ENCODE assay signal across 8 mouse cellular contexts in genomic region chr8:105374513-105374966, GRCm38 (mm10). TPM values are rescaled to one million over a fixed set of nuclear protein-coding genes. Genes with fewer than 3 reads are reported as not detected.
A peak's percentile ranks its signal among the peaks of the same experiment; 100 is the strongest.
DNase-seq lines count a peak whose midpoint lies in the region; ATAC-seq lines count a peak whose summit lies in the region.
"Had no signal": no experiment of that assay in that cellular context is flagged by ENCODE, and none has a peak within 500 bp of the region (broad histone marks: within the 10 kb centered on the region; RNA-seq: fewer than 3 reads in every experiment).

No protein-coding gene starts in this region.

- H3K4me1 ChIP-seq in liver, embryonic 16.5 days (ENCODE audit: control insufficient read depth, low read depth, low read length), result no peaks in the 10 kb centered on the region
- peaks cover 6% of the 10 kb centered on the region; the same call in 1 of the 2 replicates for H3K4me1 ChIP-seq in neural tube, embryonic 12.5 days

- DNase-seq in spleen, adult 12 weeks (ENCODE audit: low spot score), result peak; percentile 25
- no peak for DNase-seq in spleen, postnatal 14 days (ENCODE audit: low spot score in 2 of 2)
- DNase-seq in embryo, embryonic 10.5 days (ENCODE audit: low spot score), result peak; percentile 62
- DNase-seq in heart, postnatal 14 days, result peak; percentile 48 to 55
- DNase-seq in yolk sac, embryonic 10.5 days (ENCODE audit: low spot score), result no peak

- H3K4me2 ChIP-seq in liver, embryonic 16.5 days (ENCODE audit: low read depth, low read length), result no peak overlapping the region; the same call in 1 of the 2 replicates
- peak overlapping the region; percentile 53 for H3K4me2 ChIP-seq in neural tube, embryonic 12.5 days (replicated peaks)

- H3K27me3 ChIP-seq in liver, embryonic 16.5 days (ENCODE audit: control insufficient read depth, insufficient read depth, low read depth, low read length), result no peaks in the 10 kb centered on the region
- H3K27me3 ChIP-seq in neural tube, embryonic 12.5 days (replicated peaks), result no peaks in the 10 kb centered on the region

- no peak overlapping the region for H3K9ac ChIP-seq in liver, embryonic 16.5 days (ENCODE audit: low read depth, low read length)
- no peak overlapping the region for H3K9ac ChIP-seq in neural tube, embryonic 12.5 days

- 25% methylated on average over 33 of the region's 33 CpGs for WGBS in liver, embryonic 16.5 days (ENCODE audit: insufficient replicate concordance)
- WGBS in neural tube, embryonic 12.5 days, result 30% methylated on average over 33 of the region's 33 CpGs

- intact Hi-C loops in heart, postnatal 14 days (cut with DNase I), result loop anchor here (5.0 kb wide), 1 partner anchor 178 kb away; no protein-coding TSS in a partner anchor

- ATAC-seq in liver, embryonic 16.5 days (ENCODE audit: low read depth), result peak; percentile 37; the same call in 1 of the 2 replicates
- ATAC-seq in neural tube, embryonic 12.5 days (ENCODE audit: low FRiP score, low read depth), result 0 out of 2 replicates have a peak, but pooled peaks have one; percentile 42

- H3K36me3 ChIP-seq in liver, embryonic 16.5 days (ENCODE audit: control insufficient read depth, insufficient read depth), result no peaks in the 10 kb centered on the region
- no peaks in the 10 kb centered on the region for H3K36me3 ChIP-seq in neural tube, embryonic 12.5 days

- H3K4me3 ChIP-seq in liver, embryonic 16.5 days (ENCODE audit: low read depth, low read length), result no peak overlapping the region
- 0 out of 2 replicates have a peak overlapping the region, but pooled peaks have one; percentile 9 for H3K4me3 ChIP-seq in neural tube, embryonic 12.5 days

- H3K27ac ChIP-seq in liver, embryonic 16.5 days (ENCODE audit: low read length), result no peak overlapping the region
- no peak overlapping the region for H3K27ac ChIP-seq in neural tube, embryonic 12.5 days

- H3K9me3 ChIP-seq in liver, embryonic 16.5 days (replicated peaks; ENCODE audit: control insufficient read depth, low read length), result no peaks in the 10 kb centered on the region
- H3K9me3 ChIP-seq in neural tube, embryonic 12.5 days, result no peaks in the 10 kb centered on the region; the same call in 1 of the 2 replicates

RNA-seq across cellular contexts. Expression of gene Plekhg4, which starts 1.5 kb away (rescaled TPM):
- total RNA-seq in heart, postnatal 14 days (2021), result not detected
- polyA plus RNA-seq in liver, embryonic 16.5 days (2015; fragmentation: Nextera tagmentation; extraction: Ambion mirVana), result not detected in 2 replicates
- polyA plus RNA-seq in neural tube, embryonic 12.5 days (2016; fragmentation: Nextera tagmentation; extraction: Ambion mirVana), result 0.35 and 0.75 TPM in 2 replicates
- total RNA-seq: heart, postnatal 36 days had no signal

RNA-seq across cellular contexts. Expression of gene Slc9a5, which starts 25.9 kb away (rescaled TPM):
- total RNA-seq in heart, postnatal 14 days (2021), result under 1 TPM; 0.83 to 0.86 TPM
- polyA plus RNA-seq in liver, embryonic 16.5 days (2015; fragmentation: Nextera tagmentation; extraction: Ambion mirVana), result 0.13 TPM in 2 replicates
- polyA plus RNA-seq in neural tube, embryonic 12.5 days (2016; fragmentation: Nextera tagmentation; extraction: Ambion mirVana), result 4.4 and 4.5 TPM in 2 replicates

RNA-seq across cellular contexts. Expression of gene Fhod1, which starts 26.8 kb away (rescaled TPM):
- 1 to 10 TPM; 9.2 to 9.4 TPM for total RNA-seq in heart, postnatal 14 days (2021)
- polyA plus RNA-seq in liver, embryonic 16.5 days (2015; fragmentation: Nextera tagmentation; extraction: Ambion mirVana), result 0.46 and 0.60 TPM in 2 replicates
- polyA plus RNA-seq in neural tube, embryonic 12.5 days (2016; fragmentation: Nextera tagmentation; extraction: Ambion mirVana), result 0.92 and 0.98 TPM in 2 replicates

RNA-seq across cellular contexts. Expression of gene Kctd19, which starts 38.8 kb away (rescaled TPM):
- not detected for total RNA-seq in heart, postnatal 14 days (2021)
- not detected in 2 replicates for polyA plus RNA-seq in liver, embryonic 16.5 days (2015; fragmentation: Nextera tagmentation; extraction: Ambion mirVana)
- polyA plus RNA-seq in neural tube, embryonic 12.5 days (2016; fragmentation: Nextera tagmentation; extraction: Ambion mirVana), result not detected in 2 replicates

RNA-seq across cellular contexts. Expression of gene Lrrc36, which starts 38.8 kb away (rescaled TPM):
- total RNA-seq in heart, postnatal 14 days (2021), result under 1 TPM; 0.68 to 0.86 TPM
- 0.09 TPM in 1 of 2 replicates, not detected in the other for polyA plus RNA-seq in liver, embryonic 16.5 days (2015; fragmentation: Nextera tagmentation; extraction: Ambion mirVana)
- 1.6 and 1.8 TPM in 2 replicates for polyA plus RNA-seq in neural tube, embryonic 12.5 days (2016; fragmentation: Nextera tagmentation; extraction: Ambion mirVana)

Comparison
In these comparisons a context has a peak if more than half of its experiments do, and no peak if none do; other contexts are left out.
1. DNase-seq: peak in spleen, adult 12 weeks (single experiment), embryo, embryonic 10.5 days (single experiment) and heart, postnatal 14 days (2 of 2); none in spleen, postnatal 14 days (0 of 2) and yolk sac, embryonic 10.5 days (single experiment).